Mouse (Mus musculus) B cell, adult 62 days (primary cell): ENCODE measurements around the gene Cul1. TPM values are rescaled to one million over a fixed set of nuclear protein-coding genes. Genes with fewer than 3 reads are reported as not detected.

Experiments
- total RNA-seq: library from RNA; stranded (reverse); gene quantifications from 4 replicates; pipeline ENCODE4 v1.2.4, GENCODE M21; 2023

The Cul1 gene
- total RNA-seq: 106 to 137 TPM (median 122 TPM) in 4 replicates

DNA sequence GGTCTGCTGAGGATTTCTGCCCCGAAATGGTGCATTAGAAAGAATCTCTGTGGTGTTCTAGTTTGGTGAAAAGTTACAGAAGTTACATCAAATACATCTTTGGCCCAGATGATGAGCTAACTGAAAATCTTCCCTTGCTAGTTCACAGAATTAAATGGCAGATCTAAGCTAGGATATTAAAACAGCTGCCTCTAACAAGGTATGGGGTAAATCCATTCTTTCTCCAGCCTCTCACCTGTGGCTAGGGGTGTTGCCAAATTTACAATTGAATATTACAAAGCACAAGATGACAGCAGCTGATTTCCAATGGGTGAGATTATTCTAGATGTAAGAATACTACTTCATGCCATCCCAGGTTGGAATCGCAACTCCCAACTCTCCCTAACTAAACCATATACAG is at the start of gene Cul1:
TSS of gene Cul1 (plus strand) at position 301 of the 400 bp plus-strand sequence.

Other genes with a start within 250 kb of the Cul1 start
- 39.4 to 45.5 TPM (median 42.0 TPM) in 4 replicates for gene Ezh2, start 141.9 kb downstream of the Cul1 start, total RNA-seq